Mouse (Mus musculus) lung, embryonic 16.5 days (tissue): ENCODE measurements around the gene Syt17. TPM values are rescaled to one million over a fixed set of nuclear protein-coding genes. Genes with fewer than 3 reads are reported as not detected.
A peak's percentile ranks its signal among the peaks of the same experiment; 100 is the strongest.

Source experiments
- ATAC-seq: fragments of 200-750 bp; cut with Nextera tagmentation; 2 replicates; pipeline ENCODE4 v1.8.0; 2017; ENCODE audit warnings: low read depth, mild to moderate bottlenecking, moderate library complexity
- H3K27ac ChIP-seq: fragments of 300-500 bp; sonication (generic); 2 replicates; pipeline ENCODE4 v1.5.1; 2014; ENCODE audit warnings: mild to moderate bottlenecking, control low read depth, low read length
- H3K27me3 ChIP-seq: fragments of 300-500 bp; sonication (generic); 2 replicates; pipeline ENCODE4 v1.6.1; 2014; ENCODE audit warnings: low read depth, low read length, mixed read lengths; ENCODE audit not compliant: control insufficient read depth, insufficient read depth
- H3K36me3 ChIP-seq: fragments of 300-500 bp; sonication (generic); 2 replicates; pipeline ENCODE4 v1.6.1; 2014; ENCODE audit warnings: low read length; ENCODE audit not compliant: control insufficient read depth, insufficient read depth
- H3K4me1 ChIP-seq: fragments of 300-500 bp; sonication (generic); replicated peaks from 2 replicates; pipeline ENCODE4 v1.6.1; 2014; ENCODE audit warnings: low read length, mixed read lengths; ENCODE audit not compliant: control insufficient read depth, insufficient read depth
- H3K4me2 ChIP-seq: fragments of 300-500 bp; sonication (generic); 2 replicates; pipeline ENCODE4 v1.6.1; 2014; ENCODE audit warnings: low read depth, low read length, control low read depth
- H3K4me3 ChIP-seq: fragments of 300-500 bp; sonication (generic); 2 replicates; pipeline ENCODE4 v1.5.1; 2014; ENCODE audit warnings: mild to moderate bottlenecking, low read length, control low read depth
- H3K9ac ChIP-seq: fragments of 300-500 bp; sonication (generic); 2 replicates; pipeline ENCODE4 v1.6.1; 2014; ENCODE audit warnings: low read length, control low read depth
- H3K9me3 ChIP-seq: fragments of 300-500 bp; sonication (generic); 2 replicates; pipeline ENCODE4 v1.6.1; 2016; ENCODE audit warnings: low read length; ENCODE audit not compliant: control insufficient read depth
- WGBS: fragments of 180-500 bp; shearing (Covaris S2); extraction: QIAGEN DNeasy Blood & Tissue Kit; methylation state at CpG from one replicate; pipeline ENCODE4 v1.1.7; 2014; 5-methylcytosine and 5-hydroxymethylcytosine counted together
- polyA plus RNA-seq: library from polyadenylated mRNA; unstranded; fragments of >200 nt; fragmentation: Nextera tagmentation; extraction: Ambion mirVana; gene quantifications from 2 replicates; pipeline ENCODE4 v1.2.1, GENCODE M21; 2015

Gene Syt17
- polyA plus RNA-seq, 1 experiment from 2014 or later: 3.6 TPM

DNA sequence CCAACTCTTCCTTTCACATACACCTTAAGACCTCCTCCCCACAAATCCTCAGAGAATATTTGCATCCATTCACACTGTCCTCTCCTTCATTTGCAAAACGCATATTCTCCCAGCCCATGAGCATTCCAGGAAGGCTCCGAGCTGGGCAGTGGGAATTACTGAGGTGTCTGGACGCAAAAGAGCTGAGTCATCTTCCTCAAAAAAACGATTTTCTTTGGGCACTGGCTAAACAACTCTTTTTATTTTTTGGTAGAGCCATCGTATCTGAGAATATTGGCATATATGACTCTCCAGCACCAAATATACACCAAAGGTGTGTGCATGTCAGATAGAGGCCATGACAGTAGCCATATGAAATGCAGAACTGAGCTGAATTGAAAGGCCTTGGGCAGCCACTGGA is 38.9 kb upstream of the Syt17 start:
- Histone ChIP-seq H3K27me3 (no peaks in the 10 kb centered on the region), H3K27ac (no peak overlapping the region), H3K9ac (no peak overlapping the region), H3K36me3 (0 out of 2 replicates have a peak, but pooled peaks cover 6% of the 10 kb centered on the region), H3K4me3 (no peak overlapping the region), H3K4me2 (no peak overlapping the region), H3K4me1 (peaks cover 34% of the 10 kb centered on the region), H3K9me3 (no peaks in the 10 kb centered on the region)
- WGBS: 51% methylated on average over 5 of the region's 5 CpGs
- ATAC-seq: no peak

DNA sequence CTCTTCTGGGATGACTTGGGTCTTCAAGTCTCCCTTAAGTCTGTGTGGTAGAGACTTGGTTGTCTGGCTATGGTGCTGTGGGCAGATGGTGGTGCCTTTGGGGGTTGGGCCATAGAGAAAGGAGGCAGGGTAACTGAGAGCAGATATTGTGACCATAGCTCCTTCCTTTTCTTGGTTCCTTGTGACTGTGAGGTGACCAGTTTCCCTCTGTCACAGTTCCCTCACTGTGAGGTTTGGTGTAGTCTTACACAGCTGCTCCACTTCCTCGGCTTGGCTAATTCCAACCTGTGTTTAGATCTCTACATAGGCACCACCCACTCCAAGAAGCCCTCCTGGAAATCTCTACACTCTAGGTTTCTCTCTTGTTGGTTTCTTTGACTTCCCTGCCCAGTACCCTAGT is 36.0 kb upstream of the Syt17 start:
- ATAC-seq: no peak
- no peak overlapping the region for H3K9ac ChIP-seq
- no peaks in the 10 kb centered on the region for H3K27me3 ChIP-seq
- peaks cover 19% of the 10 kb centered on the region for H3K4me1 ChIP-seq
- H3K9me3 ChIP-seq: no peaks in the 10 kb centered on the region
- 58% methylated on average over 1 of the region's 1 CpGs for WGBS
- H3K4me3 ChIP-seq: no peak overlapping the region
- no peaks in the 10 kb centered on the region for H3K36me3 ChIP-seq
- H3K4me2 ChIP-seq: no peak overlapping the region
- H3K27ac ChIP-seq: no peak overlapping the region

- ATAC-seq: no peak
- Histone ChIP-seq H3K27me3 (no peaks in the 10 kb centered on the region), H3K9me3 (no peaks in the 10 kb centered on the region), H3K4me1 (peaks cover 11% of the 10 kb centered on the region), H3K9ac (no peak overlapping the region), H3K4me3 (no peak overlapping the region), H3K36me3 (no peaks in the 10 kb centered on the region), H3K27ac (no peak overlapping the region), H3K4me2 (no peak overlapping the region)
- WGBS: 88% methylated on average over 2 of the region's 2 CpGs
These were observed 34.0 kb upstream of the Syt17 start for GRCm38 (mm10) chr7:118482001-118482400.

GRCm38 (mm10) chr7:118481047-118481810 is 33.2 kb upstream of the Syt17 start:
- no peak overlapping the region for H3K9ac ChIP-seq

GRCm38 (mm10) chr7:118480160-118480709 is 32.2 kb upstream of the Syt17 start:
- no peak overlapping the region for H3K27ac ChIP-seq
- ATAC-seq: no peak
- WGBS: 81% methylated on average over 9 of the region's 9 CpGs

More at GRCm38 (mm10) chr7:118481047-118481810, 33.2 kb upstream of the Syt17 start:
- H3K36me3 ChIP-seq: no peaks in the 10 kb centered on the region
- no peak overlapping the region for H3K4me3 ChIP-seq
- no peaks in the 10 kb centered on the region for H3K27me3 ChIP-seq
- WGBS: 35% methylated on average over 10 of the region's 10 CpGs
- no peak overlapping the region for H3K4me2 ChIP-seq
- H3K9me3 ChIP-seq: no peaks in the 10 kb centered on the region
- peaks cover 14% of the 10 kb centered on the region for H3K4me1 ChIP-seq
- no peak for ATAC-seq
- H3K27ac ChIP-seq: no peak overlapping the region

DNA sequence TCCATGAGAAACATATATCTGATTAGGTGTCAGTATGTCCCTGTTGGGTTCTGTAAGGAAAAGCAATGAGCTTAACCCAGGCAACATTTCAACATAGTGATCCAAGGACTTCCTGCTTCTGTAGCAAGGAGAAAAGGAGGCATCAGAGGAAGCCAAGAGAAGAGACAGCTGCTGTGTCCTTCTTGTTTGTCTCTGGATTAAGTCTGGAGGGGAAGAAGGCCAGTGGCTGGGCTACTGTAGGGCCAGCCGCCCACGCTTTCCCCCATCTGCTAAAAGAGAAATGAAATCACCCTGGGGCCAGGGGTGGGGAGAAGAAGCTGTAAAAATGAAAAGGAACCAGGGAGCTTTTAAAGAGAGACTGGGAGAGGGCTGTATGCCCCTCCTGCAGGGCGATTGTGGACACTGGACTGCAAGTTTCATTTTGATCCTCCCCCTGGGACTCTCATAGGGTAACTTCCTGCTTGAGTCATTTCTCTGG is 30.9 kb upstream of the Syt17 start:
- Histone ChIP-seq H3K9me3 (peaks cover 4% of the 10 kb centered on the region; the same call in 1 of the 2 replicates), H3K9ac (peak overlapping the region; percentile 45; the same call in 1 of the 2 replicates), H3K27me3 (no peaks in the 10 kb centered on the region), H3K4me1 (peaks cover 14% of the 10 kb centered on the region), H3K4me2 (no peak overlapping the region), H3K27ac (peak overlapping the region; percentile 91), H3K4me3 (no peak overlapping the region), H3K36me3 (no peaks in the 10 kb centered on the region)
- peak; percentile 85 for ATAC-seq
- WGBS: 36% methylated on average over 3 of the region's 3 CpGs

More at GRCm38 (mm10) chr7:118480160-118480709, 32.2 kb upstream of the Syt17 start:
- no peak overlapping the region for H3K4me2 ChIP-seq
- no peaks in the 10 kb centered on the region for H3K27me3 ChIP-seq
- H3K9ac ChIP-seq: no peak overlapping the region
- H3K4me3 ChIP-seq: no peak overlapping the region
- H3K9me3 ChIP-seq: no peaks in the 10 kb centered on the region
- H3K36me3 ChIP-seq: no peaks in the 10 kb centered on the region
- H3K4me1 ChIP-seq: peaks cover 14% of the 10 kb centered on the region

DNA sequence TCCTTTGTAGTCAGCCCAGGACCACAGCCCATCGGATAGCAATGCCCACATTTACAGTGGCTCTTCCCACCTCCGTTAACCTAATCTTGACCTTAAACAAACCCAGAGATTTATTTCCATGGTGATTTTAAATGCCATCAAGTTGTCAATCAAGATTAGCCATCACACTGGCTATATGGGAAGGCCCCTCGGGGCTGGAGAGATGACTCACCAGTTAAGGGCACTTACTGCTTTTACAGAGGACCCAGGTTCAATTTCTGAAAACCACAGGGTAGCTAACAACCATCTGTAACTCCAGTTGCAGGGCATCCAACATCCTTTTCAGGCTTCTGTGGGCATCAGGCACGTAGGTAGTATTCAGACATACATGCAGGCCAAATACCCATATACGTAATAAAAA is 28.4 kb upstream of the Syt17 start:
- Histone ChIP-seq H3K36me3 (no peaks in the 10 kb centered on the region), H3K27me3 (no peaks in the 10 kb centered on the region), H3K4me3 (no peak overlapping the region), H3K4me2 (no peak overlapping the region), H3K9ac (no peak overlapping the region), H3K9me3 (peaks cover 4% of the 10 kb centered on the region; the same call in 1 of the 2 replicates), H3K4me1 (peaks cover 14% of the 10 kb centered on the region), H3K27ac (no peak overlapping the region)
- WGBS: 63% methylated on average over 5 of the region's 5 CpGs
- no peak for ATAC-seq

DNA sequence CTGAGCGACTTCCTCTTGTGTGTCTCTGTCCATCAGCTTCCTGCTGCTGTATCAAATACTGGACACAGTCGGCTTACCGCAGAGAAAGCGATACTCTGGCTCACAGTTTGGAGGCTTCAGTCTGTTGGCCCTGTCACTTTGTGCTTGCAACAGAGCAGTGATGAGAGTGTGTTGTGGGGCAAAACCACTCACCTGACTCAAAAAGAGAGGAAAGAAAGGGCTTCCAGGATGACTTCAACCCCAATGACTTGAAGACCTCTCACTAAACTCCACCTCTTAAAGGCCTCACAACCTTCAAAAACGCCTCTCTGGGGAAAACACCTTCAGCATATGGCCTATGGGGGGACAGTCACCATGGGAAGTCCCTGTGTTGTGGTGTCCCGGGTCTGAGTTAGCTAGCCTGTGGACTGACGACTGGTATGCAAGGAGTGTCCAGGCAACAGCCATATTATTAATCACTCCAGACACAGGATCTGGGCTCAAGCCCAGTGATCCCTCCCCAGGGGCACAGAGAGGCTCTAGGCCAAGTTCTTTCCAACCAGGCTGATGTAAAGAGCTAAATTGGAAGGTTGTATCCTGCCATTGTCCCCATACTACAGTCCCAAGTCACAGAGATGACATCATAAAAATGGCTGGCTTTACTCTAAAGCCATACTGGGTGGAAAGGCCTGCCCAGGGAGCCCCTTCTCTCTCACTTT is 27.1 kb upstream of the Syt17 start:
- ATAC-seq: peak; percentile 13; the same call in 1 of the 2 replicates
- H3K4me1 ChIP-seq: peaks cover 17% of the 10 kb centered on the region
- 79% methylated on average over 7 of the region's 7 CpGs for WGBS
- H3K4me2 ChIP-seq: no peak overlapping the region
- peaks cover 4% of the 10 kb centered on the region; the same call in 1 of the 2 replicates for H3K9me3 ChIP-seq
- no peak overlapping the region; the same call in 1 of the 2 replicates for H3K27ac ChIP-seq
- H3K36me3 ChIP-seq: no peaks in the 10 kb centered on the region
- H3K4me3 ChIP-seq: no peak overlapping the region
- no peaks in the 10 kb centered on the region for H3K27me3 ChIP-seq
- H3K9ac ChIP-seq: no peak overlapping the region

DNA sequence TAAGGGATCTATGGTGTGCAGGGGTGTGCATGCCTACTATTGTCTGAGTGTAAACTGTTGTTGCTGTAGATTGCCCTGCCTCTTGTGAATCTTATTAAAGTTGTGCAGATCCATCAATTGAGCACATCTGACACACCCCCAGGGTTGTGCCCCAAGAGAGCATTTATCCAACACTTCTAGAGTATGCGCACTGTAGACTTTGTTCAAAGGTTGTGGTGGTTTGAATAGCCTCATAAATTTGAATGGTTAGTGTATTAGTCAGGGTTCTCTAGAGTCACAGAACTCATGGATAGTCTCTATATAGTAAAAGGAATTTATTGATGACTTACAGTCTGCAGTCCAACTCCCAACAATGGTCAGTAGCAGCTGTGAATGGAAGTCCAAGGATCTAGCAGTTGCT is 24.9 kb upstream of the Syt17 start:
- H3K4me2 ChIP-seq: no peak overlapping the region
- WGBS: 89% methylated on average over 1 of the region's 1 CpGs
- H3K9me3 ChIP-seq: peaks cover 4% of the 10 kb centered on the region; the same call in 1 of the 2 replicates
- H3K9ac ChIP-seq: no peak overlapping the region
- ATAC-seq: no peak
- H3K4me1 ChIP-seq: peaks cover 6% of the 10 kb centered on the region; the same call in 1 of the 2 replicates
- H3K27ac ChIP-seq: no peak overlapping the region
- no peaks in the 10 kb centered on the region for H3K36me3 ChIP-seq
- no peaks in the 10 kb centered on the region for H3K27me3 ChIP-seq
- no peak overlapping the region for H3K4me3 ChIP-seq
